Mouse (Mus musculus) hindbrain, embryonic 14.5 days (tissue): ENCODE data around the gene Apoa4. TPM values are rescaled to one million over a fixed set of nuclear protein-coding genes. Genes with fewer than 3 reads are reported as not detected.

Source experiments
- ATAC-seq: fragments of 200-750 bp; cut with Nextera tagmentation; 2 replicates; pipeline ENCODE4 v1.8.0; 2017; ENCODE audit warnings: moderate number of reproducible peaks, mild to moderate bottlenecking, moderate TSS enrichment, moderate library complexity; ENCODE audit not compliant: low FRiP score
- DNase-seq: peaks from one replicate; pipeline ENCODE4 v3.0.0-alpha.2; 2015; ENCODE audit warnings: low spot score
- H3K27ac ChIP-seq: fragments of 300-500 bp; sonication (generic); 2 replicates; pipeline ENCODE4 v1.5.1; 2014; ENCODE audit warnings: mild to moderate bottlenecking, moderate library complexity
- H3K27me3 ChIP-seq: fragments of 300-500 bp; sonication (generic); 2 replicates; pipeline ENCODE4 v1.6.1; 2014; ENCODE audit warnings: mild to moderate bottlenecking, low read length, mixed read lengths; ENCODE audit not compliant: control insufficient read depth, insufficient read depth
- H3K36me3 ChIP-seq: fragments of 300-500 bp; sonication (generic); replicated peaks from 2 replicates; pipeline ENCODE4 v1.6.1; 2014; ENCODE audit not compliant: control insufficient read depth, insufficient read depth
- H3K4me1 ChIP-seq: fragments of 300-500 bp; sonication (generic); replicated peaks from 2 replicates; pipeline ENCODE4 v1.6.1; 2014; ENCODE audit warnings: antibody characterized with exemption, low read length, mixed read lengths; ENCODE audit not compliant: control insufficient read depth, insufficient read depth
- H3K4me2 ChIP-seq: fragments of 300-500 bp; sonication (generic); replicated peaks from 2 replicates; pipeline ENCODE4 v1.6.1; 2014; ENCODE audit warnings: mild to moderate bottlenecking, moderate library complexity
- H3K4me3 ChIP-seq: fragments of 300-500 bp; sonication (generic); replicated peaks from 2 replicates; pipeline ENCODE4 v1.5.1; 2014; ENCODE audit warnings: mild to moderate bottlenecking, low read length
- H3K9ac ChIP-seq: fragments of 300-500 bp; sonication (generic); 2 replicates; pipeline ENCODE4 v1.6.1; 2014
- H3K9me3 ChIP-seq: fragments of 300-500 bp; sonication (generic); 2 replicates; pipeline ENCODE4 v1.6.1; 2016; ENCODE audit warnings: low read length; ENCODE audit not compliant: control insufficient read depth
- WGBS: fragments of 180-500 bp; shearing (Covaris S2); extraction: QIAGEN DNeasy Blood & Tissue Kit; methylation state at CpG from one replicate; pipeline ENCODE4 v1.1.7; 2014; 5-methylcytosine and 5-hydroxymethylcytosine counted together
- polyA plus RNA-seq: library from polyadenylated mRNA; unstranded; fragments of >200 nt; fragmentation: Nextera tagmentation; extraction: Ambion mirVana; gene quantifications from 2 replicates; pipeline ENCODE4 v1.2.1, GENCODE M21; 2014

Apoa4 gene
- polyA plus RNA-seq, 1 experiment from 2014 or later: not detected

GRCm38 (mm10) chr9:46235649-46236048 lies 4.8 kb upstream of the Apoa4 start:
- H3K27ac ChIP-seq: no peak overlapping the region
- no peak for ATAC-seq
- H3K4me3 ChIP-seq: no peak overlapping the region
- H3K36me3 ChIP-seq: no peaks in the 10 kb centered on the region
- H3K4me2 ChIP-seq: no peak overlapping the region
- H3K9ac ChIP-seq: no peak overlapping the region
- H3K4me1 ChIP-seq: peaks cover 3% of the 10 kb centered on the region; the same call in 1 of the 2 replicates
- DNase-seq: no peak
- WGBS: 69% methylated on average over 4 of the region's 4 CpGs
- H3K9me3 ChIP-seq: no peaks in the 10 kb centered on the region
- H3K27me3 ChIP-seq: no peaks in the 10 kb centered on the region

GRCm38 (mm10) chr9:46238850-46239249 lies 1.6 kb upstream of the Apoa4 start:
- Histone ChIP-seq H3K4me2 (no peak overlapping the region), H3K4me1 (no peaks in the 10 kb centered on the region), H3K9ac (no peak overlapping the region), H3K27me3 (no peaks in the 10 kb centered on the region), H3K4me3 (no peak overlapping the region), H3K36me3 (no peaks in the 10 kb centered on the region), H3K9me3 (no peaks in the 10 kb centered on the region), H3K27ac (no peak overlapping the region)
- 92% methylated on average over 7 of the region's 7 CpGs for WGBS
- DNase-seq (no peak), ATAC-seq (no peak)

- ATAC-seq: no peak
- 75% methylated on average over 2 of the region's 2 CpGs for WGBS
- no peak overlapping the region for H3K4me2 ChIP-seq
Measured at GRCm38 (mm10) chr9:46241818-46242217, 1.3 kb downstream of the Apoa4 start.

GRCm38 (mm10) chr9:46243122-46243521 lies 2.6 kb downstream of the Apoa4 start:
- Histone ChIP-seq H3K4me3 (no peak overlapping the region), H3K36me3 (no peaks in the 10 kb centered on the region), H3K4me1 (no peaks in the 10 kb centered on the region), H3K9me3 (no peaks in the 10 kb centered on the region), H3K27ac (no peak overlapping the region), H3K9ac (no peak overlapping the region), H3K27me3 (no peaks in the 10 kb centered on the region), H3K4me2 (no peak overlapping the region)
- DNase-seq: no peak
- no peak for ATAC-seq
- 58% methylated on average over 4 of the region's 4 CpGs for WGBS

More at GRCm38 (mm10) chr9:46241818-46242217, 1.3 kb downstream of the Apoa4 start:
- no peak for DNase-seq
- H3K27me3 ChIP-seq: no peaks in the 10 kb centered on the region
- no peak overlapping the region for H3K9ac ChIP-seq
- H3K4me1 ChIP-seq: no peaks in the 10 kb centered on the region
- H3K4me3 ChIP-seq: no peak overlapping the region
- H3K36me3 ChIP-seq: no peaks in the 10 kb centered on the region
- H3K9me3 ChIP-seq: no peaks in the 10 kb centered on the region
- H3K27ac ChIP-seq: no peak overlapping the region

- Histone ChIP-seq H3K4me3 (no peak overlapping the region), H3K4me1 (no peaks in the 10 kb centered on the region), H3K4me2 (no peak overlapping the region), H3K36me3 (no peaks in the 10 kb centered on the region), H3K27ac (no peak overlapping the region), H3K27me3 (no peaks in the 10 kb centered on the region), H3K9me3 (no peaks in the 10 kb centered on the region), H3K9ac (no peak overlapping the region)
- WGBS: 65% methylated on average over 8 of the region's 8 CpGs
- ATAC-seq (no peak), DNase-seq (no peak)
Measured at GRCm38 (mm10) chr9:46243584-46243983, 3.1 kb downstream of the Apoa4 start.

- Histone ChIP-seq H3K9ac (no peak overlapping the region), H3K9me3 (no peaks in the 10 kb centered on the region), H3K36me3 (no peaks in the 10 kb centered on the region), H3K27me3 (no peaks in the 10 kb centered on the region), H3K4me2 (0 out of 2 replicates have a peak overlapping the region, but pooled peaks have one; percentile 20), H3K4me3 (no peak overlapping the region), H3K27ac (no peak overlapping the region), H3K4me1 (no peaks in the 10 kb centered on the region)
- DNase-seq: peak; percentile 93
- 27% methylated on average over 11 of the region's 11 CpGs for WGBS
- ATAC-seq: 0 out of 2 replicates have a peak, but pooled peaks have one; percentile 66
Measured at GRCm38 (mm10) chr9:46246752-46247324, 6.3 kb downstream of the Apoa4 start.

- Histone ChIP-seq H3K4me1 (no peaks in the 10 kb centered on the region), H3K4me3 (no peak overlapping the region), H3K27me3 (no peaks in the 10 kb centered on the region), H3K36me3 (no peaks in the 10 kb centered on the region), H3K4me2 (no peak overlapping the region), H3K9ac (no peak overlapping the region), H3K27ac (no peak overlapping the region), H3K9me3 (no peaks in the 10 kb centered on the region)
- DNase-seq: no peak
- ATAC-seq: no peak
- WGBS: 90% methylated on average over 7 of the region's 7 CpGs
Measured at GRCm38 (mm10) chr9:46256177-46256576, 15.7 kb downstream of the Apoa4 start.

- no peak overlapping the region for H3K27ac ChIP-seq
- no peak for ATAC-seq
- no peaks in the 10 kb centered on the region for H3K9me3 ChIP-seq
- no peaks in the 10 kb centered on the region for H3K27me3 ChIP-seq
- no peaks in the 10 kb centered on the region for H3K4me1 ChIP-seq
- 88% methylated on average over 10 of the region's 10 CpGs for WGBS
- DNase-seq: no peak
- no peak overlapping the region for H3K4me2 ChIP-seq
- H3K36me3 ChIP-seq: no peaks in the 10 kb centered on the region
- no peak overlapping the region for H3K9ac ChIP-seq
- H3K4me3 ChIP-seq: no peak overlapping the region
Measured at GRCm38 (mm10) chr9:46256658-46257385, 16.3 kb downstream of the Apoa4 start.

GRCm38 (mm10) chr9:46257546-46257945 lies 17.1 kb downstream of the Apoa4 start:
- no peaks in the 10 kb centered on the region for H3K36me3 ChIP-seq
- ATAC-seq (no peak), DNase-seq (no peak)
- H3K4me3 ChIP-seq: no peak overlapping the region
- no peak overlapping the region for H3K9ac ChIP-seq
- WGBS: 90% methylated on average over 3 of the region's 3 CpGs
- H3K27me3 ChIP-seq: no peaks in the 10 kb centered on the region
- H3K4me2 ChIP-seq: no peak overlapping the region
- H3K9me3 ChIP-seq: no peaks in the 10 kb centered on the region
- no peaks in the 10 kb centered on the region for H3K4me1 ChIP-seq
- H3K27ac ChIP-seq: no peak overlapping the region
